ENCODE assay signal across 9 mouse cellular contexts in genomic region chrX:141724937-141725918, GRCm38 (mm10). TPM values are rescaled to one million over a fixed set of nuclear protein-coding genes. Genes with fewer than 3 reads are reported as not detected.
DNase-seq lines count a peak whose midpoint lies in the region; ATAC-seq lines count a peak whose summit lies in the region.
"Had no signal": no experiment of that assay in that cellular context is flagged by ENCODE, and none has a peak within 500 bp of the region (broad histone marks: within the 10 kb centered on the region; RNA-seq: fewer than 3 reads in every experiment).

Gene Irs4 (minus strand): TSS chrX:141725263.

- peak within 1 kb of the TSS; percentile 67 for H3K4me2 ChIP-seq in heart, embryonic 14.5 days (ENCODE audit: low read length)
- H3K4me2 ChIP-seq in forebrain, embryonic 11.5 days (ENCODE audit: low read depth, low read length, severe bottlenecking) = peak within 1 kb of the TSS; percentile 53
- peak within 1 kb of the TSS; percentile 68 for H3K4me2 ChIP-seq in neural tube, embryonic 12.5 days (replicated peaks)

- WGBS in heart, embryonic 14.5 days = 22% methylated on average over 47 of the region's 51 CpGs
- 24% methylated on average over 47 of the region's 51 CpGs for WGBS in forebrain, embryonic 11.5 days
- WGBS in neural tube, embryonic 12.5 days = 20% methylated on average over 50 of the region's 51 CpGs

- ATAC-seq in heart, embryonic 14.5 days (ENCODE audit: insufficient number of reproducible peaks, insufficient read depth, low FRiP score, low read depth) = no peak
- peak; percentile 78 for ATAC-seq in forebrain, embryonic 11.5 days (replicated peaks; ENCODE audit: low FRiP score)
- ATAC-seq in neural tube, embryonic 12.5 days (ENCODE audit: low FRiP score, low read depth) = peak; percentile 83

- DNase-seq in heart, postnatal 14 days = no peak
- DNase-seq in forebrain, embryonic 11.5 days (ENCODE audit: low spot score) = peak; percentile 79
- peak; percentile 8 for DNase-seq in kidney, postnatal 10 days
- no peak for DNase-seq in frontal cortex, postnatal 10 days (ENCODE audit: low spot score in 2 of 2)
- no peak for DNase-seq in cerebellum, adult 18-20 months
- no peak for DNase-seq in lung, postnatal 36 days

- no peak within 1 kb of the TSS for H3K27ac ChIP-seq in heart, embryonic 14.5 days (replicated peaks in 1 of 2; ENCODE audit: control insufficient read depth in 1 of 2, insufficient read depth in 1 of 2, low read depth in 2 of 2, low read length in 2 of 2)
- H3K27ac ChIP-seq in forebrain, embryonic 11.5 days (ENCODE audit: low read depth, low read length) = no peak within 1 kb of the TSS
- no peak within 1 kb of the TSS for H3K27ac ChIP-seq in neural tube, embryonic 12.5 days

- no peak within 1 kb of the TSS for H3K9ac ChIP-seq in heart, embryonic 14.5 days (ENCODE audit: low read length)
- H3K9ac ChIP-seq in forebrain, embryonic 11.5 days (ENCODE audit: low read length) = no peak within 1 kb of the TSS; the same call in 1 of the 2 replicates
- no peak within 1 kb of the TSS for H3K9ac ChIP-seq in neural tube, embryonic 12.5 days

- peak within 1 kb of the TSS; percentile 41 to 42 for H3K4me3 ChIP-seq in heart, embryonic 14.5 days (ENCODE audit: control insufficient read depth in 1 of 2, insufficient read depth in 1 of 2, low read depth in 1 of 2, low read length in 2 of 2)
- peak within 1 kb of the TSS; percentile 42 for H3K4me3 ChIP-seq in forebrain, embryonic 11.5 days (ENCODE audit: low read depth, low read length)
- peak within 1 kb of the TSS; percentile 43 for H3K4me3 ChIP-seq in neural tube, embryonic 12.5 days

- no peaks in the 10 kb centered on the region for H3K4me1 ChIP-seq in heart, embryonic 14.5 days (ENCODE audit: control insufficient read depth in 2 of 2, insufficient read depth in 2 of 2, low read length in 2 of 2)
- peaks cover 2% of the 10 kb centered on the region; the same call in 1 of the 2 replicates for H3K4me1 ChIP-seq in forebrain, embryonic 11.5 days (replicated peaks; ENCODE audit: control insufficient read depth, insufficient read depth, low read length)
- no peaks in the 10 kb centered on the region for H3K4me1 ChIP-seq in neural tube, embryonic 12.5 days

- no peaks in the 10 kb centered on the region for H3K9me3 ChIP-seq in heart, embryonic 14.5 days (ENCODE audit: control insufficient read depth, low read length)
- H3K9me3 ChIP-seq in forebrain, embryonic 11.5 days (ENCODE audit: control insufficient read depth, low read length) = no peaks in the 10 kb centered on the region
- no peaks in the 10 kb centered on the region for H3K9me3 ChIP-seq in neural tube, embryonic 12.5 days
- H3K9me3 ChIP-seq: G1E had no signal

- no peaks in the 10 kb centered on the region for H3K36me3 ChIP-seq in heart, embryonic 14.5 days (ENCODE audit: control insufficient read depth, insufficient read depth, low read length)
- no peaks in the 10 kb centered on the region for H3K36me3 ChIP-seq in forebrain, embryonic 11.5 days (ENCODE audit: control insufficient read depth, insufficient read depth, low read length)
- H3K36me3 ChIP-seq in neural tube, embryonic 12.5 days = no peaks in the 10 kb centered on the region
- H3K36me3 ChIP-seq: G1E had no signal

- peaks cover 75% of the 10 kb centered on the region for H3K27me3 ChIP-seq in heart, embryonic 14.5 days (ENCODE audit: control insufficient read depth, insufficient read depth, low read length)
- H3K27me3 ChIP-seq in forebrain, embryonic 11.5 days (ENCODE audit: control insufficient read depth, insufficient read depth, low read length) = peaks cover 37% of the 10 kb centered on the region
- H3K27me3 ChIP-seq in neural tube, embryonic 12.5 days (replicated peaks) = peaks cover 62% of the 10 kb centered on the region

- intact Hi-C loops in heart, postnatal 14 days (cut with DNase I) = no loop called here

RNA-seq across cellular contexts. Expression of gene Irs4, which starts in this region (rescaled TPM):
- 0.03 and 0.05 TPM in 2 replicates for polyA plus RNA-seq in heart, embryonic 14.5 days (2014; fragmentation: Nextera tagmentation; extraction: Ambion mirVana)
- not detected for total RNA-seq in heart, postnatal 14 days (2021)
- 4.0 TPM in 2 replicates for polyA plus RNA-seq in forebrain, embryonic 11.5 days (2014; fragmentation: Nextera tagmentation; extraction: Ambion mirVana)
- polyA plus RNA-seq in neural tube, embryonic 12.5 days (2016; fragmentation: Nextera tagmentation; extraction: Ambion mirVana) = 0.08 and 0.11 TPM in 2 replicates
- polyA plus RNA-seq: G1E had no signal

Comparison
In these comparisons a context has a peak if more than half of its experiments do, and no peak if none do; other contexts are left out.
1. Peak in ATAC-seq, H3K4me3 ChIP-seq and H3K4me2 ChIP-seq in neural tube, embryonic 12.5 days; RNA of the gene not detected or under 1 TPM.
2. DNase-seq: peak in forebrain, embryonic 11.5 days (single experiment) and kidney, postnatal 10 days (single experiment); none in heart, postnatal 14 days (0 of 2), frontal cortex, postnatal 10 days (0 of 2), cerebellum, adult 18-20 months (0 of 2) and lung, postnatal 36 days (single experiment).
3. Peak in every context shown above with its lines, with median percentiles within 50 percentile points of each other: H3K4me2 ChIP-seq and H3K4me3 ChIP-seq.